Mouse (Mus musculus) heart, postnatal 0 days (tissue): ENCODE data around the gene Bbip1. TPM values are rescaled to one million over a fixed set of nuclear protein-coding genes. Genes with fewer than 3 reads are reported as not detected.

ENCODE experiments used
- ATAC-seq: fragments of 200-750 bp; cut with Nextera tagmentation; 2 replicates; pipeline ENCODE4 v1.8.0; 2017; ENCODE audit warnings: low read depth, moderate number of reproducible peaks, moderate library complexity; ENCODE audit not compliant: insufficient read depth
- DNase-seq: peaks from one replicate; pipeline ENCODE4 v3.0.0-alpha.2; 2016; ENCODE audit warnings: low spot score
- H3K27ac ChIP-seq: fragments of 300-500 bp; sonication (generic); 2 replicates; pipeline ENCODE4 v1.5.1; 2014; ENCODE audit warnings: low read depth, mild to moderate bottlenecking
- H3K27me3 ChIP-seq: fragments of 300-500 bp; sonication (generic); 2 replicates; pipeline ENCODE4 v1.6.1; 2014; ENCODE audit warnings: low read length, mixed read lengths; ENCODE audit not compliant: control insufficient read depth, insufficient read depth
- H3K36me3 ChIP-seq: fragments of 300-500 bp; sonication (generic); replicated peaks from 2 replicates; pipeline ENCODE4 v1.6.1; 2014; ENCODE audit warnings: low read length, mixed read lengths; ENCODE audit not compliant: control insufficient read depth, insufficient read depth
- H3K4me1 ChIP-seq: fragments of 300-500 bp; sonication (generic); 2 replicates; pipeline ENCODE4 v1.6.1; 2014; ENCODE audit warnings: antibody characterized with exemption; ENCODE audit not compliant: control insufficient read depth, insufficient read depth
- H3K4me2 ChIP-seq: fragments of 300-500 bp; sonication (generic); 2 replicates; pipeline ENCODE4 v1.6.1; 2014; ENCODE audit warnings: low read depth, mild to moderate bottlenecking, low read length, moderate library complexity
- H3K4me3 ChIP-seq: fragments of 300-500 bp; sonication (generic); 2 replicates; pipeline ENCODE4 v1.5.1; 2014; ENCODE audit warnings: low read depth, low read length
- H3K9ac ChIP-seq: fragments of 300-500 bp; sonication (generic); replicated peaks from 2 replicates; pipeline ENCODE4 v1.6.1; 2014; ENCODE audit warnings: low read depth, low read length, mixed read lengths
- H3K9me3 ChIP-seq: fragments of 300-500 bp; sonication (generic); replicated peaks from 2 replicates; pipeline ENCODE4 v1.6.1; 2016; ENCODE audit warnings: low read length; ENCODE audit not compliant: control insufficient read depth
- CTCF ChIP-seq: IDR thresholded peaks from 2 replicates; pipeline ENCODE4 v1.5.1; 2016; ENCODE audit warnings: antibody characterized with exemption, control low read depth, low read depth
- EP300 ChIP-seq: IDR thresholded peaks from 2 replicates; pipeline ENCODE4 v1.6.1; 2016; ENCODE audit warnings: antibody characterized with exemption, low read depth
- WGBS: fragments of 180-500 bp; shearing (Covaris S2); extraction: QIAGEN DNeasy Blood & Tissue Kit; methylation state at CpG from one replicate; pipeline ENCODE4 v1.1.7; 2014; 5-methylcytosine and 5-hydroxymethylcytosine counted together
- polyA plus RNA-seq: library from polyadenylated mRNA; unstranded; fragments of >200 nt; fragmentation: Nextera tagmentation; extraction: Ambion mirVana; gene quantifications from 2 replicates; pipeline ENCODE4 v1.2.1, GENCODE M21; 2015
- total RNA-seq: library from RNA; depleted of rRNA; stranded (reverse); fragments of >200 nt; gene quantifications from 2 replicates; pipeline ENCODE4 v1.2.3, GENCODE M21; 2014; ENCODE audit warnings: low replicate concordance

Bbip1 gene
- total and polyA plus RNA-seq, 2 experiments from 2014 or later: 32.1 to 74.2 TPM

DNA sequence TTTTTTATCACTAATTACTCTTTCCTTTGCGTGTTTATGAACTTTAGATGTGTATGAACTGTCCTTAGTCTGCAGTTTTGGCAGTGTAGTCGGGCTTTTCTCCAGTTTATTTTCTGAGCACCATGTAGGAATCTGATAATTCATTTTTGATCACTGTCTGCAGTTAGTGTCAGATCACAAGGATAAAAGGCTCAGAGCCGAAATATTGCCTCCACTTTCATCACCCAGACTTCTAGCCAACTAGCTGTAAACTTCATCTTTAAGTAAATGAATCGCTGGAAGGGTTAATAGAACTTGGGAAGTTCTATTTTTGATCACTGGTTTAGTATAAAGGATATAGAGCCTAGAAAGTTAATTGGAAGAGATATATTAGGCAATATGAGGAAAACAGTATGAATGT lies 18.1 kb upstream of the Bbip1 start:
- Histone ChIP-seq H3K36me3 (no peaks in the 10 kb centered on the region), H3K4me1 (no peaks in the 10 kb centered on the region), H3K27ac (no peak overlapping the region), H3K4me2 (no peak overlapping the region), H3K9me3 (no peaks in the 10 kb centered on the region), H3K9ac (no peak overlapping the region), H3K27me3 (no peaks in the 10 kb centered on the region), H3K4me3 (no peak overlapping the region)
- 86% methylated on average over 4 of the region's 4 CpGs for WGBS
- TF ChIP-seq CTCF (no peak), EP300 (no peak)
- ATAC-seq (no peak), DNase-seq (no peak)

DNA sequence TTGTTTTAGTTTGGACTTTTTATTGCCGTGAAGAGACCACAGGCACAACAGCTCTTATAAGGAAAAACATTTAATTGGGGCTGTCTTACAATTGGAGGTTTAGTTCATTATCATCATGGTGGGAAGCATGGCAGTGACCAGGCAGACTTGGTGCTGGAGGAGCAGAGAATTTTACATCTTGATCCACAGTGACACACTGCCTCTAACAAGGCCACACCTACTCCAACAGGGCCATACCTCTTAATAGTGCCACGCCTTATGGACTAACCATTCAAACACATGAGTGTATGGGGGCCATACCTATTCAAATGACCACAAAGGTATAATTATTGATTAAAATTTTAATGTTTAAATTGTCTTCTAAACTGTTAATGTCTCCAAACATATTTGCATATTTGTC lies 13.1 kb upstream of the Bbip1 start:
- DNase-seq: no peak
- 93% methylated on average over 2 of the region's 2 CpGs for WGBS

DNA sequence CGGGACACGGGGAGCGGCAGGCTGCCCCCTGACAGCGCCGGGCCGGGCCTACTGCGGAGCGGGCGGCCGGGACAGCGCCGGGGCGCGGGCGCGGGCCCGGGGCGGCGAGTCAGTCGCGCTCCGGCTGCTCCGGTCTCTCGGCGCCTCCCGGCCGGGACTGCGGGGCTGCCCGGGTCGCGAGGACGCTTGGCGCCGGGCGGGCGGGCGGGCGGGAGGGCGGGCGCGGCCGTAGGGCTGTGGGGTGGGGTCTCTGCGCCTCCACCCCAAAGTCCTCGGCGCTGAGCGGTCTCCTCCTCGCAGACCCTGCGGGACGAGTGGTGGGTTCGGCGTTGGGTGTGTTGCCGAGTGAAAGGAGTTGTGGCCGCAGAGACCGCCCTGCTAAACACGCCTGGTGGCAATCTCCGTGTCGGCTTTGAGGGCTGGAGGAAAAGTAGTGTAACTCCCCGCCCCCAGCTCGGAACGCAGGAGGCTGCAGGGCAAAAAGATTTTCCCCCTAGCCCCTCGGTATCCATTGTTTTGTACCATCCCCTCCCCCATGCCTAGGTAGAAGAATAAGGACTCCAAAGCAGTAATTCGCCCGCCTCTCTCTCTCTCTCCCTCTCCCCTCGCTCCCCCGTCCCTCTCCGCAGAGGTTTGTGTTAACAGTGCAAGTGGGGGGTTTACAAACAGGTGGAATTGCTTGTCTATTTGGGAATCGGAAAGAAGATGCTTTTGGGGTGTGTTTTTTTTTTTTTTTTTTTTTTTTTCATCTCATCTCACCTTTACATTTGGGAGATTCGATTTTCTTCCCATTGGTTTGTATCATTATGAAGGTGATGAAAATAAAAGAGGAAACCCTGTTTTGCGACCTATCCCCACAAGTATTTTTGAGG lies 980 bp upstream of the Bbip1 start:
- Histone ChIP-seq H3K36me3 (no peaks in the 10 kb centered on the region), H3K27ac (peak overlapping the region; percentile 96), H3K4me2 (peak overlapping the region; percentile 83), H3K9ac (peak overlapping the region; percentile 98), H3K27me3 (no peaks in the 10 kb centered on the region), H3K4me3 (peak overlapping the region; percentile 89), H3K4me1 (peaks cover 12% of the 10 kb centered on the region), H3K9me3 (no peaks in the 10 kb centered on the region)
- peak; percentile 54 for DNase-seq
- no peak for TF ChIP-seq CTCF
- TF ChIP-seq EP300: no peak
- peak; percentile 6 for ATAC-seq
- 2% methylated on average over 35 of the region's 69 CpGs for WGBS

More for the DNA sequence above, 13.1 kb upstream of the Bbip1 start:
- Histone ChIP-seq H3K4me1 (peaks cover 4% of the 10 kb centered on the region; the same call in 1 of the 2 replicates), H3K27me3 (no peaks in the 10 kb centered on the region), H3K4me3 (no peak overlapping the region), H3K36me3 (no peaks in the 10 kb centered on the region), H3K4me2 (no peak overlapping the region), H3K9me3 (no peaks in the 10 kb centered on the region), H3K27ac (no peak overlapping the region), H3K9ac (no peak overlapping the region)
- TF ChIP-seq EP300 (no peak), CTCF (no peak)
- ATAC-seq: no peak

DNA sequence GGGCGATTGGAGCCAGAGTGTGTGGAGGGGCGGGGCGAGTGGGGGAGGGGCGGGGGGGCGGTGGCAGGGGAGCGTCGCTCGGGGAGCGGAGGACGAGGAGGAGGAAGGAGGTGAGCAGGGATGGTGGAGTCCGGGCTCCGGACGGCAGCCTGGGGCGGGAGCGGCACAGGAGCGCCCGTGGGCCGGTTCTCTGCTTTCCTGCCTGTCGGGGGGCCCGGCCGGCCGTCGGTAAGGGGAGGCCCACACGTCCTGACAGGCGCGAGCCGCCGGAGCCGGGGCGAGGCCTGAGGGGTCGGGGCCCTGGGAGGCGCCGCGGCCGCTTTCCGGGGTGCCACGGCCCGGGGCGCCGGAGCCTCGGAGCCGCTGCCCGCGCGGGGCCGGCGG lies 351 bp upstream of the Bbip1 start:
- Histone ChIP-seq H3K9me3 (no peaks in the 10 kb centered on the region), H3K36me3 (no peaks in the 10 kb centered on the region), H3K27ac (peak overlapping the region; percentile 96), H3K4me3 (peak overlapping the region; percentile 89), H3K4me2 (peak overlapping the region; percentile 83), H3K9ac (peak overlapping the region; percentile 98), H3K27me3 (no peaks in the 10 kb centered on the region), H3K4me1 (peaks cover 12% of the 10 kb centered on the region)
- TF ChIP-seq CTCF: no peak
- no peak for TF ChIP-seq EP300
- ATAC-seq: no peak; the same call in 1 of the 2 replicates
- WGBS: under 1% methylated on average over 36 of the region's 47 CpGs
- DNase-seq: no peak

DNA sequence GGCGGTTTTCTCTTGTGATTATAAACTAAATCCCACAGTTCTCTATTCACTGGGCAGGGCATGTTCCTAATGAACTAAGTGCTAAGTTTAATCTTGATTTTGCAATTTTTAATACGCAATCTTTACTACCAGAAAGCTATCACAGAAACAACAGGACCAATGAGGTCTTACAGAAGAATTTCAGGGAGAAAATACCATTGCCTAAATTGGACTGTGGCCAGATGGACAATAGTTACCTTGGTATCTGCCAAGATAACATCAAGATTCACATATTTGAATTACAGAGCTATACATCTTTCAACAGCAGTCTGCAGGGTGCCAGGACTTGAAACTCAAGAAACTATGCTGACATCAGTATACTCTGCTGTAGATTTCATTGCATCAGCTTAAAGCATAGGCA lies 2.1 kb downstream of the Bbip1 start:
- 89% methylated on average over 2 of the region's 2 CpGs for WGBS
- Histone ChIP-seq H3K9me3 (no peaks in the 10 kb centered on the region), H3K27me3 (no peaks in the 10 kb centered on the region), H3K36me3 (0 out of 2 replicates have a peak, but pooled peaks cover 11% of the 10 kb centered on the region), H3K4me3 (no peak overlapping the region), H3K4me1 (peaks cover 12% of the 10 kb centered on the region; the same call in 1 of the 2 replicates), H3K27ac (no peak overlapping the region), H3K9ac (no peak overlapping the region), H3K4me2 (no peak overlapping the region)
- TF ChIP-seq CTCF (no peak), EP300 (no peak)
- ATAC-seq (no peak), DNase-seq (no peak)

DNA sequence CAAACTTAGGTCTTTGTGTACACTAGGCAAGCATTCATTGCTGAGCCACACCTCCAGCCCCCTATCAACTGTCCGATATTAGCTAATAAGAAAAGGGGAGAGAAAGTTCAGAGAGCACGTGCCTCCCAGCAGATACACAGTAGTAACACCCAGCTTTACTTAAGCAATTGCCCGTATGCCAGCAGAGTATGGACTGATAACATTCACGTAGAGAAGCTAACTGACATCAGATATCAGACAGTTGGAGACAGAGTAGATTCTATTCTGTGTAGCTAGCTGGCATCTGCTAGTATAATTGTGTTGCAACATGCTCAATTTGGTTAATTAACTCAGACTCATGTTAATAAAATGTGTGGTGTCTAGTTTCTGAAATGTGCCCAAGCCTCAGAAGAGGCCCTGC lies 3.3 kb downstream of the Bbip1 start:
- Histone ChIP-seq H3K4me3 (no peak overlapping the region), H3K36me3 (0 out of 2 replicates have a peak, but pooled peaks cover 11% of the 10 kb centered on the region), H3K27ac (no peak overlapping the region), H3K4me2 (no peak overlapping the region), H3K9ac (no peak overlapping the region), H3K9me3 (no peaks in the 10 kb centered on the region), H3K4me1 (peaks cover 12% of the 10 kb centered on the region; the same call in 1 of the 2 replicates), H3K27me3 (no peaks in the 10 kb centered on the region)
- no peak for DNase-seq
- TF ChIP-seq EP300 (no peak), CTCF (no peak)
- no peak for ATAC-seq
- WGBS: 71% methylated on average over 4 of the region's 4 CpGs
